Comparison of ENCODE assay signal across 28 mouse cellular contexts in the genomic region with DNA sequence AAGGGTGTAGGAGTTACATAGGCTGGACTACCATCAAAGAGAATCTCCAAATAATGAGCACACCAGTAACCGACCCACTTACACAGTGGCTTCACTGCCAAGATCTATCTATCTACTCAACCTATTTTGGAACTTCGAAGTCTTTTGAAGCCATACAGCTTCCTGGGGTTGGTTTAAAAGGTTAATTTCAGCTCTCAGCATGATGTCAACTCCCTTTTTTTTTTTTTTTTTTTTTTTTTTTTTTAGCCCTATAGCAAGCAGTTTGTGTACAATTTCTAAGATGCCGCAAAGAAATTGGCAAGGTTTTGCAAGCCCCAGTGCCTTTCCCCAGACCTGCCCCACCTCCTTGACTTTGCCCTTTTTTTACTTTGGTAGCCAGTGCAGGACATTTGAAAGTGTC. TPM values are rescaled to one million over a fixed set of nuclear protein-coding genes. Genes with fewer than 3 reads are reported as not detected.
"Had no signal": no experiment of that assay in that cellular context is flagged by ENCODE, and none has a peak within 500 bp of the region (broad histone marks: within the 10 kb centered on the region; RNA-seq: fewer than 3 reads in every experiment).

No protein-coding gene starts in this region.

- H3K4me2 ChIP-seq: heart, embryonic 12.5 days; hindbrain, embryonic 12.5 days; hindbrain, embryonic 14.5 days; kidney, embryonic 15.5 days; limb, embryonic 13.5 days; limb, embryonic 15.5 days; liver, embryonic 12.5 days had no signal

- H3K9ac ChIP-seq: heart, embryonic 12.5 days; hindbrain, embryonic 12.5 days; hindbrain, embryonic 14.5 days; kidney, embryonic 15.5 days; limb, embryonic 13.5 days; limb, embryonic 15.5 days; liver, embryonic 12.5 days; liver, embryonic 14.5 days had no signal

- H3K4me1 ChIP-seq: heart, embryonic 10.5 days; hindbrain, embryonic 10.5 days; hindbrain, embryonic 12.5 days; kidney, embryonic 15.5 days; limb, embryonic 13.5 days; limb, embryonic 15.5 days; liver, embryonic 12.5 days had no signal

- H3K4me3 ChIP-seq: gastrocnemius, adult 2 months; heart, embryonic 10.5 days; heart, embryonic 12.5 days; hindbrain, embryonic 10.5 days; hindbrain, embryonic 12.5 days; kidney, embryonic 15.5 days; limb, embryonic 13.5 days; limb, embryonic 15.5 days; liver, embryonic 12.5 days had no signal

- H3K27me3 ChIP-seq: heart, embryonic 12.5 days; hindbrain, embryonic 12.5 days; kidney, embryonic 15.5 days; limb, embryonic 13.5 days; limb, embryonic 15.5 days; liver, embryonic 12.5 days had no signal

- DNase-seq: gastrocnemius, adult 2 months; gastrocnemius, postnatal 10 days; gastrocnemius, postnatal 25 days; heart, adult 18-20 months; heart, postnatal 10 days; heart, postnatal 4 days; kidney, adult 18-20 months; kidney, adult 9 months; kidney, postnatal 14 days; kidney, postnatal 36 days; layer of hippocampus, adult 9-11 months; layer of hippocampus, postnatal 36 days; left cerebral cortex, postnatal 4 days had no signal

- H3K9me3 ChIP-seq: heart, embryonic 10.5 days; limb, embryonic 15.5 days had no signal

- H3K27ac ChIP-seq: gastrocnemius, adult 2 months; heart, embryonic 10.5 days; hindbrain, embryonic 10.5 days; hindbrain, embryonic 12.5 days; hindbrain, embryonic 14.5 days; kidney, embryonic 15.5 days; kidney, postnatal 0 days; limb, embryonic 13.5 days; limb, embryonic 15.5 days; liver, embryonic 12.5 days; liver, embryonic 14.5 days had no signal

RNA-seq across cellular contexts. Expression of a gene that starts 13.4 kb away (rescaled TPM):
- total RNA-seq: gastrocnemius, adult 2 months; gastrocnemius, postnatal 25 days; heart, adult 8-10 months; liver, adult 2 months had no signal
- polyA plus RNA-seq: heart, embryonic 14.5 days; inflammation-experienced regulatory T-cells, adult 6 months; liver, adult 2 months had no signal
